Mouse (Mus musculus) naive thymus-derived CD4-positive, alpha-beta T cell, adult 5 months (primary cell): ENCODE data around the gene Gm5935. TPM values are rescaled to one million over a fixed set of nuclear protein-coding genes. Genes with fewer than 3 reads are reported as not detected.

Source experiments
- polyA plus RNA-seq: library from polyadenylated mRNA; unstranded; fragments of 100-300 nt; shearing (Covaris generic); gene quantifications from one replicate; pipeline ENCODE4 v1.2.1, GENCODE M21; 2017

The Gm5935 gene
- polyA plus RNA-seq = not detected

DNA sequence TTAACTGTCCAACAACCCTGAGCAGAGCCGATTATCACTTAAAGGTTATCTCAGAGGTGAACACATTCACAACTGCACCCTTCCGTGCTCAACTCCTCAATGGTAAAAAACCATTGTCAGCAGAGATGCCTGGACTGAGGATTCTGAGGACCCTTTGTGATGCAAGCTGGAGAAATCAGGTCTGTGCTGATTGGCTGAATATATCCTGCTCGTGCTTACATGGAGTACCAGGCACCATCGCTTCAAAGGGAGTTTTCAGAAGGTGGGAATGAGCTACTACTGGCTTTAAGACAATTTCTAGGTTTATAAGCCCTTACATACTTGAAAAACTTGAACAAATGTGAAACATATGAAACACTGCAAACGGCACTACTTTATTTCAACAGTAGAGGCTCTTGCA is at the start of gene Gm5935:
Gm5935 (minus strand) TSS at position 101 of the 400 bp plus-strand sequence.

Other genes with a start within 250 kb of the Gm5935 start
- gene Gm4297, start 200.3 kb downstream of the Gm5935 start, polyA plus RNA-seq = not detected